Mouse (Mus musculus) ES-E14 (cell line): ENCODE data around the gene Npy1r.

Experiments
- CHD2 ChIP-seq: IDR thresholded peaks from 2 replicates; pipeline ENCODE4 v1.6.1; 2014; ENCODE audit warnings: mild to moderate bottlenecking, low read depth, low read length, inconsistent platforms
- HCFC1 ChIP-seq: IDR thresholded peaks from 2 replicates; pipeline ENCODE4 v1.6.1; 2012; ENCODE audit warnings: low read length, inconsistent platforms, borderline replicate concordance; ENCODE audit not compliant: insufficient read depth
- MAFK ChIP-seq: IDR thresholded peaks from 2 replicates; pipeline ENCODE4 v1.6.1; 2014; ENCODE audit warnings: mild to moderate bottlenecking, low read depth, low read length, inconsistent platforms; ENCODE audit not compliant: insufficient read depth
- ZC3H11A ChIP-seq: IDR thresholded peaks from 2 replicates; pipeline ENCODE4 v1.6.1; 2012; ENCODE audit warnings: low read depth, mild to moderate bottlenecking, inconsistent platforms, low read length, borderline replicate concordance
- ZNF384 ChIP-seq: IDR thresholded peaks from 2 replicates; pipeline ENCODE4 v1.6.1; 2012; ENCODE audit warnings: low read depth, low read length, inconsistent platforms

DNA sequence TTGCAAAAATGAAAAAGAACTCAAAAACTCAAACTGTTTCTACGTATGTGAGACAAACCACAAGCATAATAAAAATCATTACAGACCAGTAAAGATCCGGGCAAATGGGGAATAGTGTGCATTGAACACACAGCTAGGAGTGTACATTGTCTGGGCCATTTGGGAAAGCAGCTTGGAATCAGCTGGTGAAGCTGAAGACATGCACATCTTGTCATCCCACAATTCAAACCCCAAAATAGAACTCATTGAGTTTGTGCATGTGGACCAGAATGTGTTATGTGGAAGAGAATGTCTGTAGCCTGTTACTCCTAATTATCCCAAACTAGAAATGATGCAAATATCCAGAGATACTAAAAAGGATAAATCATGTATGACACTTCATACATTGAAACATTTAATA is 25.8 kb downstream of the Npy1r start:
- TF ChIP-seq CHD2 (no peak), HCFC1 (no peak), MAFK (no peak), ZC3H11A (no peak), ZNF384 (no peak)
